Mouse (Mus musculus) retina, adult 2 months (tissue): ENCODE data around the gene Gmcl1.

Experiments used
- DNase-seq: peaks from one replicate; pipeline ENCODE4 v3.0.0-alpha.2; 2012; ENCODE audit warnings: low read depth, low spot score

Gmcl1 gene

GRCm38 (mm10) chr6:86736313-86736712 is 3.1 kb upstream of the Gmcl1 start:
- no peak for DNase-seq

- DNase-seq = no peak
These were observed 658 bp downstream of the Gmcl1 start for GRCm38 (mm10) chr6:86732276-86733173.

GRCm38 (mm10) chr6:86728711-86729110 is 4.5 kb downstream of the Gmcl1 start:
- no peak for DNase-seq

GRCm38 (mm10) chr6:86721977-86722376 is 11.2 kb downstream of the Gmcl1 start:
- DNase-seq = no peak

GRCm38 (mm10) chr6:86708072-86708774 is 25.0 kb downstream of the Gmcl1 start:
- DNase-seq = no peak

- DNase-seq = no peak
These were observed 30.6 kb downstream of the Gmcl1 start for GRCm38 (mm10) chr6:86702577-86702976.

GRCm38 (mm10) chr6:86697903-86698302 is 35.3 kb downstream of the Gmcl1 start:
- no peak for DNase-seq

GRCm38 (mm10) chr6:86696213-86696612 is 37.0 kb downstream of the Gmcl1 start:
- DNase-seq = no peak

- peak; percentile 26 for DNase-seq
These were observed 38.7 kb downstream of the Gmcl1 start for GRCm38 (mm10) chr6:86694465-86694864.

GRCm38 (mm10) chr6:86689671-86690070 is 43.5 kb downstream of the Gmcl1 start:
- no peak for DNase-seq

- DNase-seq = no peak
These were observed 46.2 kb downstream of the Gmcl1 start for GRCm38 (mm10) chr6:86686971-86687370.

- no peak for DNase-seq
These were observed 48.5 kb downstream of the Gmcl1 start for GRCm38 (mm10) chr6:86684655-86685011.

GRCm38 (mm10) chr6:86683872-86684654 is 49.1 kb downstream of the Gmcl1 start, which contains the start of gene Snrnp27:
TSS of gene Snrnp27 (minus strand) at chr6:86684522.
- peak; percentile 83 for DNase-seq

- DNase-seq = no peak
These were observed 51.9 kb downstream of the Gmcl1 start for GRCm38 (mm10) chr6:86681289-86681688.

GRCm38 (mm10) chr6:86678341-86678740 is 54.8 kb downstream of the Gmcl1 start:
- DNase-seq = no peak

- DNase-seq = peak; percentile 65
These were observed 62.3 kb downstream of the Gmcl1 start for GRCm38 (mm10) chr6:86670873-86671272.

GRCm38 (mm10) chr6:86669240-86669727 is 63.9 kb downstream of the Gmcl1 start:
- peak; percentile 96 for DNase-seq

GRCm38 (mm10) chr6:86668580-86669239 is 64.5 kb downstream of the Gmcl1 start, which contains the start of gene Mxd1:
TSS of gene Mxd1 (minus strand) at chr6:86669161.
- no peak for DNase-seq

- DNase-seq = no peak
These were observed 66.1 kb downstream of the Gmcl1 start for GRCm38 (mm10) chr6:86667061-86667460.

GRCm38 (mm10) chr6:86665560-86666307 is 67.4 kb downstream of the Gmcl1 start:
- DNase-seq = no peak
